Mouse (Mus musculus) hindbrain, embryonic 15.5 days (tissue): ENCODE measurements around the gene Ctbp2. TPM values are rescaled to one million over a fixed set of nuclear protein-coding genes. Genes with fewer than 3 reads are reported as not detected.

Experiments
- ATAC-seq: fragments of 200-750 bp; cut with Nextera tagmentation; 2 replicates; pipeline ENCODE4 v1.8.0; 2017; ENCODE audit warnings: low read depth, moderate number of reproducible peaks, moderate TSS enrichment; ENCODE audit not compliant: low FRiP score
- H3K27ac ChIP-seq: fragments of 300-500 bp; sonication (generic); replicated peaks from 2 replicates; pipeline ENCODE4 v1.5.1; 2015; ENCODE audit warnings: mild to moderate bottlenecking, inconsistent platforms
- H3K27me3 ChIP-seq: fragments of 300-500 bp; sonication (generic); 2 replicates; pipeline ENCODE4 v1.6.1; 2015; ENCODE audit warnings: control low read depth, inconsistent platforms
- H3K36me3 ChIP-seq: fragments of 300-500 bp; sonication (generic); 2 replicates; pipeline ENCODE4 v1.6.1; 2015; ENCODE audit warnings: control low read depth, inconsistent platforms
- H3K4me1 ChIP-seq: fragments of 300-500 bp; sonication (generic); replicated peaks from 2 replicates; pipeline ENCODE4 v1.6.1; 2015; ENCODE audit warnings: control low read depth, inconsistent platforms
- H3K4me2 ChIP-seq: fragments of 300-500 bp; sonication (generic); 2 replicates; pipeline ENCODE4 v1.6.1; 2015; ENCODE audit warnings: moderate library complexity, mild to moderate bottlenecking, inconsistent platforms
- H3K4me3 ChIP-seq: fragments of 300-500 bp; sonication (generic); 2 replicates; pipeline ENCODE4 v1.5.1; 2015; ENCODE audit warnings: mild to moderate bottlenecking, inconsistent platforms
- H3K9ac ChIP-seq: fragments of 300-500 bp; sonication (generic); 2 replicates; pipeline ENCODE4 v1.6.1; 2015; ENCODE audit warnings: inconsistent platforms
- H3K9me3 ChIP-seq: fragments of 300-500 bp; sonication (generic); 2 replicates; pipeline ENCODE4 v1.6.1; 2016; ENCODE audit warnings: control low read depth, inconsistent platforms
- WGBS: fragments of 180-500 bp; shearing (Covaris S2); methylation state at CpG from one replicate; pipeline ENCODE4 v1.1.7; 2015; 5-methylcytosine and 5-hydroxymethylcytosine counted together
- polyA plus RNA-seq: library from polyadenylated mRNA; unstranded; fragments of >200 nt; fragmentation: Nextera tagmentation; extraction: Ambion mirVana; gene quantifications from 2 replicates; pipeline ENCODE4 v1.2.1, GENCODE M21; 2015

The Ctbp2 gene
- polyA plus RNA-seq, 1 experiment from 2014 or later: 65.0 TPM

- no peak overlapping the region for H3K4me3 ChIP-seq
- no peaks in the 10 kb centered on the region for H3K4me1 ChIP-seq
- WGBS: 78% methylated on average over 4 of the region's 4 CpGs
- H3K27ac ChIP-seq: no peak overlapping the region
- no peaks in the 10 kb centered on the region for H3K27me3 ChIP-seq
- no peak overlapping the region for H3K9ac ChIP-seq
- no peaks in the 10 kb centered on the region for H3K9me3 ChIP-seq
- H3K36me3 ChIP-seq: no peaks in the 10 kb centered on the region
- no peak for ATAC-seq
- H3K4me2 ChIP-seq: no peak overlapping the region
These were observed 174.2 kb downstream of the Ctbp2 start for GRCm38 (mm10) chr7:132949968-132950367.

- Histone ChIP-seq H3K4me1 (no peaks in the 10 kb centered on the region), H3K27me3 (no peaks in the 10 kb centered on the region), H3K9ac (no peak overlapping the region), H3K36me3 (no peaks in the 10 kb centered on the region), H3K4me2 (no peak overlapping the region), H3K9me3 (no peaks in the 10 kb centered on the region), H3K4me3 (no peak overlapping the region), H3K27ac (no peak overlapping the region)
- ATAC-seq: no peak
- WGBS: 93% methylated on average over 2 of the region's 2 CpGs
These were observed 183.6 kb downstream of the Ctbp2 start for GRCm38 (mm10) chr7:132940569-132940968.

GRCm38 (mm10) chr7:132939118-132939517 is 185.0 kb downstream of the Ctbp2 start:
- no peak overlapping the region for H3K4me3 ChIP-seq

More at GRCm38 (mm10) chr7:132939118-132939517, 185.0 kb downstream of the Ctbp2 start:
- Histone ChIP-seq H3K4me2 (no peak overlapping the region), H3K4me1 (peaks cover 5% of the 10 kb centered on the region; the same call in 1 of the 2 replicates), H3K27ac (no peak overlapping the region), H3K36me3 (no peaks in the 10 kb centered on the region), H3K9me3 (no peaks in the 10 kb centered on the region), H3K9ac (no peak overlapping the region), H3K27me3 (no peaks in the 10 kb centered on the region)
- ATAC-seq: no peak
- 79% methylated on average over 2 of the region's 2 CpGs for WGBS

Other genes starting within 250 kb of the Ctbp2 start
- 20.0 and 20.3 TPM in 2 replicates for gene Zranb1, start 193.2 kb downstream of the Ctbp2 start, polyA plus RNA-seq
- 23.9 and 28.5 TPM in 2 replicates for gene Fgfr2, start 1.0 kb downstream of the Ctbp2 start, polyA plus RNA-seq